Mouse (Mus musculus) embryonic facial prominence, embryonic 13.5 days (tissue): ENCODE measurements around the gene Mrps26. TPM values are rescaled to one million over a fixed set of nuclear protein-coding genes. Genes with fewer than 3 reads are reported as not detected.
"Not testable (repeated sequence)": the region's sequence is repeated elsewhere in the genome, so short reads cannot be mapped to it uniquely, and the experiment has no call there.

Source experiments
- ATAC-seq: fragments of 200-750 bp; cut with Nextera tagmentation; 2 replicates; pipeline ENCODE4 v1.8.0; 2017; ENCODE audit warnings: low read depth; ENCODE audit not compliant: insufficient number of reproducible peaks, insufficient read depth, low FRiP score, low TSS enrichment
- H3K27ac ChIP-seq: fragments of 300-500 bp; sonication (generic); 2 replicates; pipeline ENCODE4 v1.5.1; 2015; ENCODE audit warnings: moderate library complexity, mild to moderate bottlenecking, inconsistent platforms
- H3K27me3 ChIP-seq: fragments of 300-500 bp; sonication (generic); 2 replicates; pipeline ENCODE4 v1.6.1; 2015; ENCODE audit warnings: mild to moderate bottlenecking, inconsistent platforms
- H3K36me3 ChIP-seq: fragments of 300-500 bp; sonication (generic); 2 replicates; pipeline ENCODE4 v1.6.1; 2015; ENCODE audit warnings: mild to moderate bottlenecking, inconsistent platforms
- H3K4me1 ChIP-seq: fragments of 300-500 bp; sonication (generic); 2 replicates; pipeline ENCODE4 v1.6.1; 2015; ENCODE audit warnings: inconsistent platforms
- H3K4me2 ChIP-seq: fragments of 300-500 bp; sonication (generic); 2 replicates; pipeline ENCODE4 v1.6.1; 2015; ENCODE audit warnings: moderate library complexity, mild to moderate bottlenecking, inconsistent platforms
- H3K4me3 ChIP-seq: fragments of 300-500 bp; sonication (generic); 2 replicates; pipeline ENCODE4 v1.5.1; 2015; ENCODE audit warnings: mild to moderate bottlenecking, inconsistent platforms
- H3K9ac ChIP-seq: fragments of 300-500 bp; sonication (generic); 2 replicates; pipeline ENCODE4 v1.6.1; 2015; ENCODE audit warnings: mild to moderate bottlenecking, inconsistent platforms
- H3K9me3 ChIP-seq: fragments of 300-500 bp; sonication (generic); 2 replicates; pipeline ENCODE4 v1.6.1; 2016; ENCODE audit warnings: inconsistent platforms
- WGBS: fragments of 180-500 bp; shearing (Covaris S2); methylation state at CpG from one replicate; pipeline ENCODE4 v1.1.7; 2015; ENCODE audit warnings: mixed read lengths; 5-methylcytosine and 5-hydroxymethylcytosine counted together
- polyA plus RNA-seq: library from polyadenylated mRNA; unstranded; fragments of >200 nt; fragmentation: Nextera tagmentation; extraction: Ambion mirVana; gene quantifications from 2 replicates; pipeline ENCODE4 v1.2.1, GENCODE M21; 2015

The Mrps26 gene
- 76.0 and 89.4 TPM in 2 replicates for polyA plus RNA-seq

GRCm38 (mm10) chr2:130563212-130564055 is at the start of gene Mrps26:
Mrps26 (plus strand) TSS chr2:130563742.
- Histone ChIP-seq H3K27ac (peak within 1 kb of the TSS; percentile 72), H3K4me3 (peak within 1 kb of the TSS; percentile 95), H3K9ac (peak within 1 kb of the TSS; percentile 93), H3K4me2 (peak within 1 kb of the TSS; percentile 94), H3K36me3 (peaks cover 19% of the 10 kb centered on the region), H3K4me1 (peaks cover 20% of the 10 kb centered on the region), H3K27me3 (no peaks in the 10 kb centered on the region), H3K9me3 (no peaks in the 10 kb centered on the region)
- ATAC-seq, result peak; percentile 96
- WGBS, result under 1% methylated on average over 61 of the region's 61 CpGs

GRCm38 (mm10) chr2:130513907-130514306 is 49.6 kb upstream of the Mrps26 start:
- Histone ChIP-seq H3K9me3 (no peaks in the 10 kb centered on the region), H3K4me3 (no peak overlapping the region), H3K9ac (no peak overlapping the region), H3K4me1 (no peaks in the 10 kb centered on the region), H3K36me3 (peaks cover 59% of the 10 kb centered on the region), H3K27ac (no peak overlapping the region), H3K4me2 (no peak overlapping the region), H3K27me3 (no peaks in the 10 kb centered on the region)
- no peak for ATAC-seq
- WGBS, result 96% methylated on average over 8 of the region's 8 CpGs

- Histone ChIP-seq H3K4me1 (no peaks in the 10 kb centered on the region), H3K9me3 (no peaks in the 10 kb centered on the region), H3K27ac (no peak overlapping the region), H3K27me3 (no peaks in the 10 kb centered on the region), H3K36me3 (peaks cover 67% of the 10 kb centered on the region), H3K9ac (no peak overlapping the region), H3K4me2 (no peak overlapping the region), H3K4me3 (no peak overlapping the region)
- WGBS, result 66% methylated on average over 5 of the region's 5 CpGs
- ATAC-seq, result no peak
These were observed 47.8 kb upstream of the Mrps26 start for GRCm38 (mm10) chr2:130515791-130516190.

GRCm38 (mm10) chr2:130521927-130522326 is 41.6 kb upstream of the Mrps26 start:
- H3K4me2 ChIP-seq, result no peak overlapping the region
- ATAC-seq, result no peak
- H3K27me3 ChIP-seq, result no peaks in the 10 kb centered on the region
- no peak overlapping the region for H3K27ac ChIP-seq
- 97% methylated on average over 2 of the region's 2 CpGs for WGBS
- H3K4me1 ChIP-seq, result no peaks in the 10 kb centered on the region
- no peaks in the 10 kb centered on the region for H3K9me3 ChIP-seq
- peaks cover 81% of the 10 kb centered on the region for H3K36me3 ChIP-seq
- H3K9ac ChIP-seq, result no peak overlapping the region
- no peak overlapping the region for H3K4me3 ChIP-seq

- H3K27ac ChIP-seq, ATAC-seq, H3K9me3 ChIP-seq, H3K4me3 ChIP-seq, H3K4me2 ChIP-seq, H3K9ac ChIP-seq, H3K4me1 ChIP-seq, H3K27me3 ChIP-seq: not testable (repeated sequence)
- peaks cover 72% of the 10 kb centered on the region for H3K36me3 ChIP-seq
- 90% methylated on average over 3 of the region's 4 CpGs for WGBS
These were observed 38.1 kb upstream of the Mrps26 start for GRCm38 (mm10) chr2:130525480-130525879.

GRCm38 (mm10) chr2:130528457-130528856 is 35.1 kb upstream of the Mrps26 start:
- WGBS, result 91% methylated on average over 6 of the region's 6 CpGs
- no peak overlapping the region for H3K4me2 ChIP-seq
- no peak overlapping the region for H3K4me3 ChIP-seq
- ATAC-seq, result no peak
- no peak overlapping the region for H3K27ac ChIP-seq
- H3K36me3 ChIP-seq, result peaks cover 61% of the 10 kb centered on the region
- H3K9ac ChIP-seq, result no peak overlapping the region
- H3K27me3 ChIP-seq, result no peaks in the 10 kb centered on the region
- no peaks in the 10 kb centered on the region for H3K4me1 ChIP-seq
- no peaks in the 10 kb centered on the region for H3K9me3 ChIP-seq

- Histone ChIP-seq H3K27ac (no peak overlapping the region), H3K36me3 (peaks cover 61% of the 10 kb centered on the region), H3K9ac (no peak overlapping the region), H3K4me2 (no peak overlapping the region), H3K4me1 (no peaks in the 10 kb centered on the region), H3K9me3 (no peaks in the 10 kb centered on the region), H3K4me3 (no peak overlapping the region), H3K27me3 (no peaks in the 10 kb centered on the region)
- WGBS, result 91% methylated on average over 2 of the region's 2 CpGs
- ATAC-seq, result no peak
These were observed 34.3 kb upstream of the Mrps26 start for GRCm38 (mm10) chr2:130529290-130529689.

- no peak overlapping the region for H3K4me3 ChIP-seq
- H3K4me2 ChIP-seq, result no peak overlapping the region
- 92% methylated on average over 7 of the region's 7 CpGs for WGBS
- H3K27ac ChIP-seq, result no peak overlapping the region
- no peak for ATAC-seq
- no peaks in the 10 kb centered on the region for H3K27me3 ChIP-seq
- peaks cover 62% of the 10 kb centered on the region for H3K36me3 ChIP-seq
- H3K9me3 ChIP-seq, result no peaks in the 10 kb centered on the region
- no peak overlapping the region for H3K9ac ChIP-seq
- no peaks in the 10 kb centered on the region for H3K4me1 ChIP-seq
These were observed 33.6 kb upstream of the Mrps26 start for GRCm38 (mm10) chr2:130529925-130530324.

- Histone ChIP-seq H3K9ac (no peak overlapping the region), H3K27me3 (no peaks in the 10 kb centered on the region), H3K9me3 (no peaks in the 10 kb centered on the region), H3K4me3 (no peak overlapping the region), H3K4me1 (no peaks in the 10 kb centered on the region), H3K36me3 (peaks cover 72% of the 10 kb centered on the region), H3K4me2 (no peak overlapping the region), H3K27ac (no peak overlapping the region)
- 91% methylated on average over 2 of the region's 2 CpGs for WGBS
- no peak for ATAC-seq
These were observed 31.3 kb upstream of the Mrps26 start for GRCm38 (mm10) chr2:130532201-130532600.

- Histone ChIP-seq H3K27me3 (no peaks in the 10 kb centered on the region), H3K4me1 (no peaks in the 10 kb centered on the region), H3K9me3 (no peaks in the 10 kb centered on the region), H3K4me3 (no peak overlapping the region), H3K4me2 (no peak overlapping the region), H3K36me3 (peaks cover 78% of the 10 kb centered on the region), H3K9ac (no peak overlapping the region), H3K27ac (no peak overlapping the region)
- ATAC-seq, result no peak
- 87% methylated on average over 6 of the region's 6 CpGs for WGBS
These were observed 28.5 kb upstream of the Mrps26 start for GRCm38 (mm10) chr2:130535017-130535416.

GRCm38 (mm10) chr2:130536890-130537289 is 26.7 kb upstream of the Mrps26 start:
- Histone ChIP-seq H3K27ac (no peak overlapping the region), H3K9ac (no peak overlapping the region), H3K36me3 (peaks cover 91% of the 10 kb centered on the region), H3K4me3 (no peak overlapping the region), H3K27me3 (no peaks in the 10 kb centered on the region), H3K9me3 (no peaks in the 10 kb centered on the region), H3K4me2 (no peak overlapping the region), H3K4me1 (no peaks in the 10 kb centered on the region)
- 73% methylated on average over 3 of the region's 3 CpGs for WGBS
- no peak for ATAC-seq

GRCm38 (mm10) chr2:130538876-130539546 is 24.5 kb upstream of the Mrps26 start:
- ATAC-seq, result no peak
- Histone ChIP-seq H3K4me3 (no peak overlapping the region), H3K9ac (no peak overlapping the region), H3K9me3 (no peaks in the 10 kb centered on the region), H3K27me3 (no peaks in the 10 kb centered on the region), H3K4me2 (no peak overlapping the region), H3K36me3 (peaks cover 94% of the 10 kb centered on the region), H3K27ac (no peak overlapping the region), H3K4me1 (no peaks in the 10 kb centered on the region)
- 91% methylated on average over 8 of the region's 8 CpGs for WGBS
